Mouse (Mus musculus): ENCODE data around the gene Arid1b.

Arid1b gene

DNA sequence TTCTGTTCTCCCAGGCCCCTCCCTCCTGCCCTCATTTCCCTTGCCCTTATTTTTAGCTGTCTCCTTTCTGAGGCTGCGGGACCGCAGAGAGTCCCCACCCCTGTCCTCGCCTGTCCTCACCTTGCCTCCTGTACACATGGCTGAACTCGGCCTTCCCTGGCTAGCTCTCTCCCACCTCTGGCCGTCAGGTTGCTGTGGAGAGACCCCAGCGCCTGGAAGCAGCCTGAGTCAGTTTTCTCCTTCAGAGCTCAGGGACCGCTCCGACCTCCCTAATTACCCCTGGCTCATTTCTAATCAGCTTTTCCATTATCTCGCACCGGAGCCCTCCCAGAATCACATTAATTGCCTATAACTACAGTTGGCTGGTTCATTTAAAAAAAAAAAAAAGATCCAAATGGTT is 396.6 kb downstream of the Arid1b start:
- no peak for DNase-seq (ENCODE audit: low spot score)

DNA sequence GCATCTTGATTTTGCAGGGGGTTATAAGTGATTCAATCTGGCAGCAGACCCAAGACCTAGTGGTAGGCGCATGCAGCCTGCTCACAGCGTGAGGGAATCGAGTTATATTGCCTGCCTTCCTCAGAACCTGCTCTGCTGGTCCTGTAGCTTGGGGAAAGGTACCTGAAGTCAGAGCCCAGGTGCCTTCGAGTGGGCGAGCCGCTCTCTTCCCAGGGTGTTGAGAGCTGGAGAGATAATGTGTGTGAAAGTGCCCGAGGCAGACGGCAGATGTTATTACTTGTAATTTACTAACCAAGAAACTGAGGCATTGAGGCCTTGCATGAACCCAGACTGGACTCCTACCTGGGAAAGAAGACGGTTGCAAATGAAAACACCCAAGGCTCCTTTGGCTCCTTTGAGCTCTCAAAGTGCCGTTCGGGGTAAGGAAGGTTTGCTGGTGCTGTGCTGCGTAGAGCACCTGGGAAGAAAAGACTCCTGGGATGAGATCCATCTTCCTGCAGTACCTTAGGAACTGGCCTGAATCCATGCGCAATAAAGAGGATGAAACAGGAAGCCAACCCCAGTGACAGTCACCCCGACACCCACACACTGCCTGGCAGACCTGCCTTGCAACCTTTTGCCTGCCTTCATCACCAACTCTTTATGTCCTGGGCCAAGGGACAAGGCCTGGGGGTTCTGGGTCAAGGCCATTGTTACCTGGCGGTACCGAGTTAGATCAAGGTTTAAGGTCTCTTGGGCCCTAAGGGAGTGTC is 401.5 kb downstream of the Arid1b start:
- DNase-seq (ENCODE audit: low spot score) = no peak

DNA sequence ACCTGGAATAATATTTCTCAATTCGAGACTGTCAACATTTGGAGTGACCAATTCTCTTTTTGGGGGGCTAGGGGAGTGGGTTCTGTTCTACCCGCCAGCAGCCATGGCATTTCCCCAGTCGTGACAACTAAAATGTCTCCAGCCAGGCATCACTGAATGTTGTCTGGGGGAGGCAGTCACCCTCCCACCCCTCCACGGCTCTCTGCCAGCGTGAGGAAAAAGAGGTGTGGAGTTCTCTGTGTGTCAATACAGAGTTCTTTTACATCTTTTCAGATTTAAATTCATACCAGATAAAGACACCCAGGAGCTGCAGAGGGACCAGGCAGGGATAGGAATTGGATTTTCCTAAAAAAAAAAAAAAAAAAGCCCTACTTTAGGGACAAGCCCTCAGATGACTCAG is 402.1 kb downstream of the Arid1b start:
- DNase-seq (ENCODE audit: low spot score) = no peak

Measured in adipocyte (in vitro differentiated cells).